Mouse (Mus musculus) thymus, postnatal 0 days (tissue): ENCODE measurements around the gene Kctd5. TPM values are rescaled to one million over a fixed set of nuclear protein-coding genes. Genes with fewer than 3 reads are reported as not detected.

ENCODE experiments used
- DNase-seq: peaks from one replicate; pipeline ENCODE4 v3.0.0-alpha.2; 2015; ENCODE audit warnings: low spot score
- polyA plus RNA-seq: library from polyadenylated mRNA; unstranded; fragments of >200 nt; fragmentation: Nextera tagmentation; extraction: Ambion mirVana; gene quantifications from 2 replicates; pipeline ENCODE4 v1.2.1, GENCODE M21; 2015

Kctd5 gene
- polyA plus RNA-seq, 1 experiment from 2014 or later = 36.1 TPM

GRCm38 (mm10) chr17:24037844-24038243 is 35.4 kb downstream of the Kctd5 start, which contains the start of gene Prss27:
Gene Prss27 (plus strand): TSS chr17:24038144.
- no peak for DNase-seq

GRCm38 (mm10) chr17:24037360-24037759 is 35.9 kb downstream of the Kctd5 start:
- no peak for DNase-seq

- no peak for DNase-seq
Measured at GRCm38 (mm10) chr17:24036954-24037353, 36.3 kb downstream of the Kctd5 start.

- no peak for DNase-seq
Measured at GRCm38 (mm10) chr17:24035087-24035486, 38.2 kb downstream of the Kctd5 start.

- DNase-seq = no peak
Measured at GRCm38 (mm10) chr17:24030551-24030950, 42.7 kb downstream of the Kctd5 start.

- no peak for DNase-seq
Measured at GRCm38 (mm10) chr17:24029477-24029876, 43.8 kb downstream of the Kctd5 start.

GRCm38 (mm10) chr17:24021375-24022199 is 51.7 kb downstream of the Kctd5 start:
- DNase-seq = no peak

- DNase-seq = no peak
Measured at GRCm38 (mm10) chr17:24020696-24021095, 52.6 kb downstream of the Kctd5 start.

- peak; percentile 27 for DNase-seq
Measured at GRCm38 (mm10) chr17:24015727-24016126, 57.6 kb downstream of the Kctd5 start.

GRCm38 (mm10) chr17:24014433-24014965 is 58.8 kb downstream of the Kctd5 start:
- DNase-seq = no peak

- DNase-seq = no peak
Measured at GRCm38 (mm10) chr17:24012921-24013320, 60.4 kb downstream of the Kctd5 start.

GRCm38 (mm10) chr17:24009617-24010016 is 63.7 kb downstream of the Kctd5 start:
- no peak for DNase-seq

GRCm38 (mm10) chr17:24008105-24008504 is 65.2 kb downstream of the Kctd5 start:
- no peak for DNase-seq

- no peak for DNase-seq
Measured at GRCm38 (mm10) chr17:24007391-24007790, 65.9 kb downstream of the Kctd5 start.

- DNase-seq = no peak
Measured at GRCm38 (mm10) chr17:24006930-24007329, 66.4 kb downstream of the Kctd5 start.

GRCm38 (mm10) chr17:24005049-24005448 is 68.2 kb downstream of the Kctd5 start:
- DNase-seq = no peak

- no peak for DNase-seq
Measured at GRCm38 (mm10) chr17:24004071-24004665, 69.1 kb downstream of the Kctd5 start.

- no peak for DNase-seq
Measured at GRCm38 (mm10) chr17:24000404-24000803, 72.9 kb downstream of the Kctd5 start.

- DNase-seq = no peak
Measured at GRCm38 (mm10) chr17:23998383-23998782, 74.9 kb downstream of the Kctd5 start.

- no peak for DNase-seq
Measured at GRCm38 (mm10) chr17:23997901-23998300, 75.4 kb downstream of the Kctd5 start, which contains the start of gene Prss22. Gene Prss22 (minus strand): TSS chr17:23998100.
